Comparison of ENCODE assay signal across 16 mouse cellular contexts in genomic region chr19:32506514-32506913, GRCm38 (mm10).
"Had no signal": no experiment of that assay in that cellular context is flagged by ENCODE, and none has a peak within 500 bp of the region (broad histone marks: within the 10 kb centered on the region; RNA-seq: fewer than 3 reads in every experiment).

No protein-coding gene starts in this region.

- H3K27me3 ChIP-seq: limb, embryonic 12.5 days; liver, embryonic 13.5 days; megakaryocyte, embryonic 14.5 days; midbrain, embryonic 13.5 days; neural tube, embryonic 15.5 days had no signal

- H3K4me2 ChIP-seq: limb, embryonic 12.5 days; liver, embryonic 13.5 days; lung, embryonic 14.5 days; midbrain, embryonic 13.5 days; neural tube, embryonic 15.5 days had no signal

- H3K9me3 ChIP-seq: limb, embryonic 12.5 days; liver, embryonic 13.5 days; megakaryocyte, embryonic 14.5 days; midbrain, embryonic 13.5 days; neural tube, embryonic 15.5 days had no signal

- DNase-seq: kidney, adult 11 months; kidney, adult 9 months; kidney, postnatal 4 days; liver, embryonic 13.5 days; lung, embryonic 14.5 days; right cerebral cortex, adult 18-20 months; right cerebral cortex, postnatal 25 days; thymus, postnatal 36 days had no signal

- H3K4me1 ChIP-seq: limb, embryonic 12.5 days; midbrain, embryonic 13.5 days; neural tube, embryonic 15.5 days had no signal

- H3K9ac ChIP-seq: limb, embryonic 12.5 days; liver, embryonic 13.5 days; lung, embryonic 14.5 days; midbrain, embryonic 13.5 days; neural tube, embryonic 15.5 days had no signal

- H3K4me3 ChIP-seq: layer of hippocampus, adult 2 months; limb, embryonic 12.5 days; liver, embryonic 13.5 days; megakaryocyte, embryonic 14.5 days; midbrain, embryonic 13.5 days; myocyte; neural tube, embryonic 15.5 days had no signal

- H3K27ac ChIP-seq: kidney, postnatal 0 days; layer of hippocampus, adult 2 months; limb, embryonic 12.5 days; macrophage; midbrain, embryonic 13.5 days; neural tube, embryonic 15.5 days had no signal
